Mouse (Mus musculus) left cerebral cortex, postnatal 36 days (tissue): ENCODE measurements around the gene Fndc1. TPM values are rescaled to one million over a fixed set of nuclear protein-coding genes. Genes with fewer than 3 reads are reported as not detected.

Experiments used
- DNase-seq, 2 experiments: peaks; one replicate each; pipeline ENCODE4 v3.0.0; 2021 to 2022; ENCODE audit warnings: low spot score in 2 of 2, mixed read lengths in 1 of 2
- intact Hi-C: fragments of 180-260 bp; cut with DNase I; formaldehyde crosslinking; loops from one replicate; pipeline ENCODE4 v1.15.1; 2025
- microRNA-seq: library from miRNA; unstranded; fragments of <30 nt; microRNA quantifications from one replicate; pipeline ENCODE4 v1.2.0, GENCODE M21; 2022
- total RNA-seq, 2 experiments: library from RNA; stranded (reverse); gene quantifications; 2 replicates each; pipeline ENCODE4 v1.2.3; 2021

Fndc1 gene
- total RNA-seq, 2 experiments from 2014 or later, result 4.4 to 7.3 TPM

DNA sequence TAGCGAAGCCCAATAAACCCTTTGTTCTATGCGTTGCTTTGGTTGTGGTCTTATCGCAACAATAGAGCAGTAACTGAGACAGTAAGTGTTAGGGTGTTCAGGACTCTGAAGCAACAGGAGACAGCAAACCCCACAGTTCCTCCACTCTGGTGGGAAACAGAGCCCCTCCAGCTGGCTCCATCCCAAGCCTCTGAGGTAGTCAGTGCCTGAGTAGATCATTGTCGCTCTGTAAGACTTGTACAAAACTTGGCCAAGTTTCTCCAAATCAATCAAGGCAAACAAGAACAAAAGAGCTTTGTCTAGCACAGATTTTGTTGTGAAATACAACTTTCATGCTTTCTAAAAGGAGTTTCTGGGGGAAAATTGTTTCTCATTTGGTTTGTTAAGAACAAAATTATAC, 104.1 kb downstream of the Fndc1 start:
- intact Hi-C loops, result no loop called here
- no peak for DNase-seq

DNA sequence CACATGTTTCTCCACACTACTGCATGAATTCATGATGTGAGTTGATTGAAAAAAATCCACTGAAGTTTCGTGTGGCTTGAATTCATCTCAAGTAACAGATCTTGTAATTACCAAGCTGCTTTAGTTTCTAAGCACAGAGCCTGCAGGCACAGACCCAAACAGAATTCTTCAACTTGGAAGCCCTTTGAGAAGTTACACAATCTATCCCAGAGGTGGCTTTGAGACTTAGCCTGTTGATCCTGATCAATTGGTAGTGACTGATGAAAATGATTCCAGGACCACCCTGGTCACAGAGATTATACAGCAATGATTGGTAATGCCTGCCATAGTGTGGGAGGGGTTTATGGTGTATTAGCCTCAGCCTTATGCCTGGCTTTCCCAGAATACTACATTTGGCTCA, 108.2 kb downstream of the Fndc1 start:
- no peak for DNase-seq
- intact Hi-C loops, result no loop called here

GRCm38 (mm10) chr17:7717945-7718344, 109.2 kb downstream of the Fndc1 start:
- DNase-seq, result no peak
- intact Hi-C loops, result no loop called here

DNA sequence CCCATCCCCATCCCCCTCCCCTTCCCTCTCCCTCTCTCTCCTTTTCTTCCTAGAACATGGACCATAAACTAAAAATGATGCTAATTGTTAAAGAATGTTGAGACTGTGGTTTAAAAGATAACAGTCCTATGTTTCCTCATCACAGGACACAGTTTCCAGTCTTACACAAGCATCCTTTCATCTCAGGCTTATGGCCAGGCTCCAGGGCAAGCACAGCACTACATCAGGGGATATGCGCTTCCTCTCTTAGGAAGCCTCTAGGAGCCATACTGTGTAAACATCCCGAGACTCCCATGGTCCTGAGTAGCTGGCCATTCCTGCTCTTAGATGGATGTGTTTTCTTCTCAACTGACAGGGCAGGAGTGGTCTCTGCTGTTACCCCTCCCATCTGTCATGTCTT, 114.1 kb downstream of the Fndc1 start:
- no peak for DNase-seq
- intact Hi-C loops, result no loop called here

DNA sequence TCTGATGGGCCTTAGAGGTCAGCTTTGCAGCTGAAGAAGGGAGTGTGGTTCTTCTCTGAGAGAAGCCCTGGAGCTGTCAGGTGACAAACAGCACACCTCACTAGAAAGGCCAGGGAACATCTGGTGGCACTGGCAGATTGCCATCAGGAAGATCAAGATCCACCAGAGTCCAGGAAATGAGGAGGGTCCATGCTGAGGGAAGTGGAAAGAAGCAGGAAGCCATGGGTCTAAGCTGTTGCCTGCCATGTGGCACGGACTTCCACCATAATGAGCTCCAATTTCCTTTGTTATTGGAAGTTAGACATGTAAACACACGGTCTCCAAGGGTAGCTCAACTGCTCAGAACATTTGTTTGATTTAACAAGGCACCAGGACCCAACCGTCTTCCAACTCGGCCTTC, 120.0 kb downstream of the Fndc1 start:
- intact Hi-C loops, result no loop called here
- no peak for DNase-seq

GRCm38 (mm10) chr17:7690271-7690670, 136.8 kb downstream of the Fndc1 start:
- DNase-seq, result no peak
- intact Hi-C loops, result no loop called here

Small RNAs within 50 kb of the gene (microRNA-seq; reads per million reads assigned to microRNA genes)
- not detected for gene Gm25872

Other genes with a start within 250 kb of the Fndc1 start
- gene Tagap, start 98.7 kb upstream of the Fndc1 start, total RNA-seq, result 1 to 10 TPM; 5.5 to 6.0 TPM
- 10 to 100 TPM; 39.6 to 45.4 TPM for gene Rsph3a, start 118.3 kb upstream of the Fndc1 start, total RNA-seq